Mouse (Mus musculus): ENCODE measurements around the gene Synj2bp. TPM values are rescaled to one million over a fixed set of nuclear protein-coding genes. Genes with fewer than 3 reads are reported as not detected.

Synj2bp gene
- 11.9 and 12.3 TPM in 2 replicates for polyA plus RNA-seq (2012; rRNA removed)

DNA sequence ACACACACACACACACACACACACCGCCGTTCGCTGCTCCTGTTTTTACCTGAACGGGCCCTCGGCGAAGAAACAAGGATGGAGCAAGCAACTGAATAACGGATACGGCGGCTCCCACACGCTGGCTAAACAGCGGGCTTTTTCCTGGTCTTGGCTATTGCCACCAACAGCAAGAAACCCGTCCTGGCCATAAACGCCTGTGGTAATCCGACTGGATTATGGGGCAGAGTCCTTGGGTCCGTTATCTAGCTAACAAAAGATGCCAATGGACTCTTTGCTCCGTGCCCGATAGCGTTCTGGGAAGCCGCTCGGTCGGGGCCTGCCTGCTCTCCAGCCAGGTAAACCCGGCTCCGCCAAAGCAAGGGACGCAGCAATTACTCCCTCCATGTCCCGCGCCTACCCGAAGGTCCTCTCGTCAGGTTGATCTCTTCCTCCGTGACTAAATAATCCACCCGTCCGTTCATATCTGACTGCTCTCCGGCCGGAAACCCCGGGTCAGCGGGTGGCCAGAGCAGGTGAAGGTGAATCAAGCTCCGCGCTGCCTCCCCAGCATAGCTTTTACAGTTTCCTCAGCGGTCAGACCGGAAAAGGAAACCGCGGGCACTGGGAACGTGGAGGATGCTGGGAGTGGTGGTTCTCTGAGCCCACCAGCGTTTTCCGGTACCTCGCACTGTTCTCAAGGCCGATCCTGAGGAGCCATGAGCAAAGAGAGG, at the start of gene Synj2bp, which contains the start of gene Gm20498:
Gene Synj2bp (minus strand): TSS at position 596 of the 713 bp plus-strand sequence.
Gene Gm20498 (minus strand): TSS at position 590 of the 713 bp plus-strand sequence.

DNA sequence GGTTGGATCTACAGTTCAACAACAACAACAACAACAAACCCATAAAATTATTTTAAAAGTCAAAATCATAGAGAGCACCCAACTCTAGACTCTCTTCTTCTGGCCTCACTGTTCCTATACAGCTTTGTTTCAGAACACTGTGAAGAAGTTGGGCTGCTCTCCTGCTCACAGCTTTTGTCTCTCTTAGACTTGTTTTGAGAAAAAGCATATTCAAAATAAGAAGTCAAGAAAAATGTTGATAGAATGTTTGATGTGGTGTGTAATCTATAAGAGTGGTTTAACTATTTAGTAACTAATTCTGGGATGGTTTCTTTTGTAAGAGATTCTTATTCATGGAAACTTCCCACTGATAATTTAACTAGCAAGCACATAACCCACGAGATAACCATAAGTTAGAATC, 35.7 kb upstream of the Synj2bp start, which contains the start of gene Adam21:
Gene Adam21 (minus strand): TSS at position 101 of the 400 bp plus-strand sequence.

DNA sequence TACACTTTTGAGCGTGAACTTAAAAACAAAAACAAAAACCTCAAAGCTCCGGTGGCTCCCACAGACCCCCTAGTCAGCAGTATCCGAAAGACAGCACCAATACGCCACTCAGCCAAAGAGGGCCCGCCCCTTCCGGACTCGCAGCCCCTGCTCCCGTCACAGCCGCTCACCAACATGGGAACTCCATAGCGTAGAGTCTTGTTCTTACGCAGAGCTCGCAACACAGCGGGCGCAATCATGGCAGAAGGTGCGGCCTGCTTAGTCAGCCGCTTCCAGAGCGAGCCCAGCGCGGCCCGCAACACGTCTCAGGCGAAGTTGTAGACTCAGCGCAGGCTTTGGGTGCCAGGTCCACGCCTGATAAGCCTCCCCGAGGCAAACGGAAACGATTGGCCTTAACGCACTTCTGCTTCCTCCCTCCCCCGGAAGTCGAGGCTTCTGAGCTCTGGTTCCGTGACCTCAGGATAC, 48.0 kb downstream of the Synj2bp start, which contains the start of gene Cox16:
Gene Cox16 (minus strand): TSS at position 401 of the 465 bp plus-strand sequence.

Other genes with a start within 250 kb of the Synj2bp start
- gene Slc8a3, start 199.7 kb downstream of the Synj2bp start, polyA plus RNA-seq (2012; rRNA removed), result 0.14 and 0.19 TPM in 2 replicates
- 0.25 and 0.30 TPM in 2 replicates for gene Gm4787, start 153.4 kb downstream of the Synj2bp start, polyA plus RNA-seq (2012; rRNA removed)
- gene Adam4, start 111.0 kb downstream of the Synj2bp start, polyA plus RNA-seq (2012; rRNA removed), result 0.37 and 0.44 TPM in 2 replicates
- gene Cox16, start 47.8 kb downstream of the Synj2bp start, polyA plus RNA-seq (2012; rRNA removed), result 55.7 and 57.1 TPM in 2 replicates
- 3.1 and 3.8 TPM in 2 replicates for gene Gm20498, start within 50 bp of the Synj2bp start, polyA plus RNA-seq (2012; rRNA removed)
- gene Adam21, start 35.6 kb upstream of the Synj2bp start, polyA plus RNA-seq (2012; rRNA removed), result 0.02 TPM in 1 of 2 replicates, not detected in the other
- gene Med6, start 62.1 kb upstream of the Synj2bp start, polyA plus RNA-seq (2012; rRNA removed), result 21.1 and 21.4 TPM in 2 replicates
- 0.20 and 0.22 TPM in 2 replicates for gene Ttc9, start 98.3 kb upstream of the Synj2bp start, polyA plus RNA-seq (2012; rRNA removed)
- gene Map3k9, start 248.3 kb upstream of the Synj2bp start, polyA plus RNA-seq (2012; rRNA removed), result 0.22 and 0.41 TPM in 2 replicates